Mouse (Mus musculus): ENCODE data around the gene Gpr156. TPM values are rescaled to one million over a fixed set of nuclear protein-coding genes. Genes with fewer than 3 reads are reported as not detected.

The Gpr156 gene
- total RNA-seq, 2 experiments from 2014 or later, result 0.24 to 0.48 TPM

GRCm38 (mm10) chr16:37916818-37917201 is 514 bp downstream of the Gpr156 start:
- no peak for DNase-seq

GRCm38 (mm10) chr16:37919000-37919399 is 2.7 kb downstream of the Gpr156 start:
- DNase-seq, result no peak

GRCm38 (mm10) chr16:37920842-37921409 is 4.6 kb downstream of the Gpr156 start:
- DNase-seq, result no peak

- DNase-seq, result no peak
Observed at GRCm38 (mm10) chr16:37926087-37926486, 9.8 kb downstream of the Gpr156 start.

- no peak for DNase-seq
Observed at GRCm38 (mm10) chr16:37927117-37927516, 10.8 kb downstream of the Gpr156 start.

- DNase-seq, result no peak
Observed at GRCm38 (mm10) chr16:37929006-37929405, 12.7 kb downstream of the Gpr156 start.

- no peak for DNase-seq
Observed at GRCm38 (mm10) chr16:37929626-37930025, 13.3 kb downstream of the Gpr156 start.

- DNase-seq, result no peak
Observed at GRCm38 (mm10) chr16:37934932-37935331, 18.6 kb downstream of the Gpr156 start.

GRCm38 (mm10) chr16:37937276-37937675 is 21.0 kb downstream of the Gpr156 start:
- no peak for DNase-seq

GRCm38 (mm10) chr16:37938125-37939081 is 22.1 kb downstream of the Gpr156 start:
- peak; percentile 34 for DNase-seq

- no peak for DNase-seq
Observed at GRCm38 (mm10) chr16:37939082-37939863, 23.0 kb downstream of the Gpr156 start.

- DNase-seq, result no peak
Observed at GRCm38 (mm10) chr16:37940291-37940690, 24.0 kb downstream of the Gpr156 start.

GRCm38 (mm10) chr16:37943701-37944100 is 27.4 kb downstream of the Gpr156 start:
- DNase-seq, result no peak

GRCm38 (mm10) chr16:37945031-37945796 is 28.9 kb downstream of the Gpr156 start:
- peak; percentile 62 for DNase-seq

- peak; percentile 85 for DNase-seq
Observed at GRCm38 (mm10) chr16:37947160-37947559, 30.9 kb downstream of the Gpr156 start.

- DNase-seq, result no peak
Observed at GRCm38 (mm10) chr16:37948365-37948764, 32.1 kb downstream of the Gpr156 start.

- DNase-seq, result no peak
Observed at GRCm38 (mm10) chr16:37951171-37951570, 34.9 kb downstream of the Gpr156 start.

- DNase-seq, result no peak
Observed at GRCm38 (mm10) chr16:37953186-37953585, 36.9 kb downstream of the Gpr156 start.

- no peak for DNase-seq
Observed at GRCm38 (mm10) chr16:37953991-37954942, 38.0 kb downstream of the Gpr156 start.

- peak; percentile 41 for DNase-seq
Observed at GRCm38 (mm10) chr16:37955336-37955917, 39.1 kb downstream of the Gpr156 start.

Data from adrenal gland, postnatal 10 days (tissue).